Mouse (Mus musculus) G1E (cell line): ENCODE results near the gene Gm47969.

Source experiments
- CTCF ChIP-seq: IDR thresholded peaks from 2 replicates; pipeline ENCODE4 v1.5.1; 2012; ENCODE audit warnings: low read depth, low read length, inconsistent platforms, mixed read lengths
- GATA1 ChIP-seq: IDR thresholded peaks from 2 replicates; pipeline ENCODE4 v1.6.1; 2012; ENCODE audit warnings: borderline replicate concordance, low read length, inconsistent platforms, mixed read lengths
- GATA2 ChIP-seq: IDR thresholded peaks from 2 replicates; pipeline ENCODE4 v1.6.1; 2012; ENCODE audit warnings: low read depth, low read length, inconsistent platforms, borderline replicate concordance
- POLR2AphosphoS5 ChIP-seq: IDR thresholded peaks from 2 replicates; pipeline ENCODE4 v1.6.1; 2012; ENCODE audit warnings: low read depth, low read length, inconsistent platforms; ENCODE audit not compliant: insufficient replicate concordance
- TAL1 ChIP-seq: conservative IDR thresholded peaks from 2 replicates; pipeline ENCODE4 v1.6.1; 2012; ENCODE audit warnings: low read depth, low read length, inconsistent platforms, mixed read lengths

DNA sequence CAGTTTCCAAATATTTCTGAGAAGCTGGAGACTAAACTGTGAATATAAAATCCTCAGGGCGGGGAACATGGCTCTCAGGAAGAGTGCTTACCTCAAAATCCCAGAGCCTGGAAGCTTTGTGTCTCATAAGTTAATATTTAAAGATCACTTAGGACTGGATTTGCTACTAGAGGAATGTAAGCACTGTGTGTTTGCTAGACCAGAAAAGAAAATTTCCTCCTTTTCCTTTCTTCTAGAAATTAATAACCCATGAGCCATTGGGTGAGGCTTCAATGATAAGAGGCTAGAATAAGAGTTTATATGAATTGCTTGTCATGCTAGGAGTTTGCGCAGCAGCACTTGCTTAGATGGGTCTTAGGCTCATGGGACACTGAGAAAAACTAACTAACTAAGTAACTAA is 40.1 kb downstream of the Gm47969 start:
- TF ChIP-seq CTCF (no peak), TAL1 (no peak), GATA2 (no peak), GATA1 (no peak), POLR2AphosphoS5 (no peak)
